Mouse (Mus musculus): ENCODE results near the gene Yeats2.
"Not testable (repeated sequence)": the region's sequence is repeated elsewhere in the genome, so short reads cannot be mapped to it uniquely, and the experiment has no call there.

Yeats2 gene

DNA sequence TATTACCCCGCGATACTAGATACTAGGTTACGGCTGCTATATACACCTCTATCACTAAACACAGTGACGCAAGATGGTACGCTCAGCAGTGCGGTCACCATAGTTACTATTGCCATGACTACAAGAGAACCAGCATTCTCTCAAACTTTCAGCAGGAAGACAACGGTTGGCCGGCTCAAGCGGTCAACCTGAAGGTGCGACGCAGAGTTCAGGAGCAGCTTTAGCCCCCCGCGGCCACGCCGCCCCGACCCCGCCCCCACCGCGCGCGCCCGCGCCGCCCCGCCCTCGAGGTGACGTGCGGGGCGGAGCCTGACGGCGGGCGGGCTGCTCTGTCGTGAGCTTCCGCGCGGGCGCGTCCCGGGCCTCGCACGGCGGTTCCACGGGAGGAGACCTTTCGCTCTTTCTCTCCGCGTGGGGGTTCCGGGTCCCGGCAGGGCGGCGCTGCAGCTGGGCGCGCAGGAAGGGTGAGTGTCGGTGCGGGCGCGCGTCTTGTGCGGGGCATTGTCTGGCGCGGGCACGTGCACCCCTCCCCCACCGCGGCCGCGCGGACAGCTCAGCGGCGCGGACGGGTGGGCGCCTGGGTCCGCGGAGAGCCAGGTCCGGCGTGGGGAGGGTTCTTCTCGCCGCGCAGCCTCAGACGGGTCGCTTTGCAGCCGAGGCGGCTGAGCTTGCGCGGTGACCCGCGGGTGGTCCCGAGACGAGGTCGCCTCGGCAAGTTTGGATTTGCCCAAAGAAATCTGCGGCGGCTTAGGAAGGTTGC lies at the start of gene Yeats2:
Yeats2 (plus strand) TSS at position 292 of the 760 bp plus-strand sequence.
- peak; percentile 64 for DNase-seq (ENCODE audit: extremely low read depth, low read depth)

DNA sequence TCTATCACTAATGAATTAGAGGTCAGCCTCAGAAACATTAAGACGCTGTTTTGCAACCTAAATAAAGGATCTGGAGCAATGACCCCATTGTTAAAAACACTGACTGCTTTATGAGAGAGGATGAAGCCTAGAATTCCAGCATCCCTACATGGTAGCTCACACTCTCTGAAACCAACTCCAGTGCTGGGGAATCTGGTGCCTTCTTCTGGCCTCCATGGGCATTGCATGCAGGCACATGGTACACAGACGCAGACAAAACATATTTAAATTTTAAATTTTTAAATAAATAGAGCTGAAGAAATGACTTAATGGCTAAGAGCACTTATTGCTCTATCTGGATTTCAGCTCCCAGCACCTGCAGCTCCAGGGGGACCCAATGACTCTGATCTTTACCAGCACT lies 44.9 kb upstream of the Yeats2 start:
- no peak for DNase-seq (ENCODE audit: extremely low read depth, low read depth)

DNA sequence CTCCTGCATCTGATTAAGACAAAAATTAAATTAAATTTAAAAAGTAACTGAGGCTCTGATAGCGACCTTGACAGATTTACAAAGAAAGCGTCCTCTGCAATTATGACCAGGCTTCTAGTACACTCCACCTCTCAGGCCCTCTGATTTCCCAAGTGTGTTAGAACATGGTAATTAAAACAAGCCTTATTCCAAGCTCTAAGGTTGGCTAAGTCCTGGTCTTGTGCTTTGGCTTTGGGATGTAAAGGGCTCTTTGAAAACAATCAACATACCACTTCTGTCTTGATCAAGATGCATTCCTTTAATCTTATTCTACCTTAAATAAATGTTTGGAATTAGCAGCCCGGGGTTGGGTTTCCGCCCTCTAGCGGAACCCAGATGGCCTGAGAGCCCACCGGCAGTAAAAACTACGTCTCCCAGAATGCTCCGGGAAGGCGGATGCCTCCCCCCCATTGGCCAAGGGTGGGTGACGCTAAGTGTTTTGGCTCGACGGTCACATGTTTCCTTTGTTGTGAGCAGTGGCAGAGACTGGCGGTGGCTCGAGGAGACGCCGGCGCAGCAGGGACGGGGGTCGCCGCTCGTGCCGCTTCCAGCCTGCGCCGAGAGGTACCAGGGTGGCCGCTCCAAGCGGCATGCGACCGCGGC lies 43.7 kb upstream of the Yeats2 start, which contains the start of gene Klhl24:
Klhl24 (plus strand) TSS at position 474 of the 642 bp plus-strand sequence.
- DNase-seq (ENCODE audit: extremely low read depth, low read depth): peak; percentile 89

DNA sequence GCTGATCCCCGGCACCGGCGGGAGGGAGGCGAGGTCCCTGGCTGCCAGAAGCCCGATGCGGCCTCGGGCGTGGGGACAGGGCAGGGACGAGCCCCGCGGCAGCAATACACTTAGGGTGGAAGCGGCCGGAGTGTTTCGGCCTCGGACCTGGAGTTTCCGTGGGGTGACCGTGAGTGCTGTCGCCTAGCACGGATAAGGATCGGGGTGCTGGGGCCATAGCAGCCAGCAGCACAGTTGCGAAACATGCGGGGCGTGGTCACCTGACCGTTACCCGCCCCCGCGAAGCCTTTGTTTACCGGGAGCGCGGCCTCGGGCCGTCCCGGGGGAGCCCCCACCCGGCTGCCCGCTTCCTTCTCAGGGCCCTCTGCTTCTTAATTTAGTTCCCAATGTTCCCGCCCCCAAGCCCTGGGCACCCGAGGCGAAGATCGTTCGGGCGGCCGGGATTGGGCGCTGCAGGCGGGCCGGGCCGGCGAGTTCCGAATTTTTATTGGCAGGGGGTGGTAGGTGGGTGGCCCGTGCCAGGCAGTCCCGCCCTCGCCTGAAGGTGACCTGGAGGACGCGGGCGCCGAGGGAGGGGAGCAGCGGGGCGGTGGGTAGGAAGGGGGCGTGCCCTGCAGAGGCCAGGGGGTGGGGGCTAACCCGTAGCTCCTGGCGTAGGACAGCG lies 43.0 kb upstream of the Yeats2 start:
- peak; percentile 62 for DNase-seq (ENCODE audit: extremely low read depth, low read depth)

DNA sequence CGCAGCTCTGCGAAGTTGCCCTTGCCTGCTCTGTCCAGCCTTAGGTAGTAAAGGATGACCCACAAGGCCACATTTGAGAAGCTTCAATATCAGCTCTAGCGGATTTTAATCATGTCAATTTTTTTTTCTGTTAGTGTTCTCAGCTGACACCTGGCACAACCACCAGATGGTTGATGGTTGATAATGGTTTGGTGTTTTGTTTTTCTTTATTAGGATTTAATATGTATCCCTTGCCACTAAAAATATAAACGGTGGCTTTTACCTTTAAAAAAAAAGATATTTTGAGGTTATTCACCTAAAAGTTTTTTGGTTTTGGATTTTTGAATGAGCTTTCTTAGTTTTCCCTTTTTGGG lies 42.5 kb upstream of the Yeats2 start:
- no peak for DNase-seq (ENCODE audit: extremely low read depth, low read depth)

DNA sequence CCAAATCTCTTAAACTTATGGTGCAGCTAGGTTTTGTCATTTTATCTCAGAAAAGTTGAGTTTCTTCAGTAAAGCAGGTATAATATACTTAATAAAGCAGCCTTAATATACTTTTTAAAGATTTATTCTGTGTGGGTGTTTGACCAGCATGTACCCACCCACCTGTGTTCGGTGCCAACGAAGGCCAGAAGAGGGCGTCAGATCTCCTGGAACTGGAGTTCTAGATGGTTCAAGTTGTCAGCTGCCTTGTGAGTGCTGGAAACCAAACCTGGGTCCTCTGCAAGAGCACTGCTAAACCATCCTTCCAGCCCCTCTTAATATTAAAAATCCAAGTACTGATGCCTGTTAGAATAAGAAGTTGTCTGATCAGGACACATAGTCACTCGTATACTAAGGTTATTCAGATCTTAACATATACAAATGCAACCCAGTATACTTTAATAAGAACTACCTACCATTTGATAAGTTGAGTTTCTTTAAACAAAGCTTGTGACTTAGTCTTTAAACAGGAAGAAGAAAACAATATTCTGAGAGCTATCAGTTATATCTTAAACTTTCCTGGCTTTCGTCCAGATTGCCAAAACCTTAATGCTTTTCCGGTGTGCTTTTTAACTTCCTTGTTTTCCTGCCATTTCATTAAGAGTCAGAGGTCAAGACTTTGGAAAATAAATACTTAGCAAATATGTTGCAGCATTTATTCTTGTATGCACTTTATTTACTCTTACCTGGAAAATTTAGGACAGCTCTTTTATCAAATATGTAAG lies 41.8 kb upstream of the Yeats2 start:
- no peak for DNase-seq (ENCODE audit: extremely low read depth, low read depth)

DNA sequence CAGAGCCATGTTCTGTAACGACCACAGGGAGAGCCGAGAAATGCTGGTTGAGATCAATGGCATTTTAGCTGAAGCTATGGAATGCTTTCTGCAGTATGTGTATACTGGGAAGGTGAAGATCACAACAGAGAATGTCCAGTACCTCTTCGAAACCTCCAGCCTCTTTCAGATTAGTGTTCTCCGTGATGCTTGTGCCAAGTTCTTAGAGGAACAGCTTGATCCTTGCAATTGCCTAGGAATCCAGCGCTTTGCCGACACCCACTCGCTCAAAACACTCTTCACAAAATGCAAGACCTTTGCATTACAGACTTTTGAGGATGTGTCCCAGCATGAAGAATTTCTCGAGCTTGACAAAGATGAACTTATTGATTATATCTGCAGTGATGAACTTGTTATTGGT lies 33.9 kb upstream of the Yeats2 start:
- no peak for DNase-seq (ENCODE audit: extremely low read depth, low read depth)

DNA sequence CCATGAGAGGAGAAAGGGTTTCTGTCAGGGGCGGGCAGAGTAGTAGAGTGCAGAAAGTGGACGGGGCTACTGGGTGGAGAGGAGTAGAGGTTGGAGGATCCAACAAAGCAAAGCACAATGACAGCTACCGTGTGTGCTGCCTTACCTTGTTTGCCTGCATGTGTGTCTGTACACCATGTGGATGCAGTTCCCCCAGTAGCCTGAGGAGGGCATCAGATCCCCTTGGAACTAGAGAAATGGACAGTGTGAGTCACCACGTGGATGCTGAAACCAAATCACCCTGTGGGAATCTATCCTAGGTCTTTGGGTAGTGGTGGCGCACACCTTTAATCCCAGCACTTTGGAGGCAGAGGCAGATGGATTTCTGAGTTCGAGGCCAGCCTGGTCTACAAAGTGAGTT lies 31.9 kb upstream of the Yeats2 start:
- DNase-seq (ENCODE audit: extremely low read depth, low read depth): no peak

DNA sequence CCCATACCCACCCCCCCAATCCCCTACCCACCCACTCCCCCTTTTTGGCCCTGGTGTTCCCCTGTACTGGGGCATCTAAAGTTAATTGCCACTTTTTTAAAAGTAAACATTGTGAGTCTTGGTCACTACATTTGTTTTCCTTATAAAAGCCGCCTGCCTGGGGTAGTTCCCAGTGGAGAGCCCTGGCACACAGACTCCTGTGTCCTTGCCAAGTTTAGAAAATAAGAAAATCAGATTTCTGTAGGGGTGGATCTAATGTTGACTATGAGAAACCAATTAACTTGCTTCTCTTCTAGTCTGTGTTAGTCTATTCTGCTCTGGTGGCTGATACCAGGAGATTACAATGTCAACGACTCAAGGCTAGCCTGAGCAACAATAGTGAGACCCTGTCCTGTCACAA lies 28.2 kb upstream of the Yeats2 start:
- no peak for DNase-seq (ENCODE audit: extremely low read depth, low read depth)

DNA sequence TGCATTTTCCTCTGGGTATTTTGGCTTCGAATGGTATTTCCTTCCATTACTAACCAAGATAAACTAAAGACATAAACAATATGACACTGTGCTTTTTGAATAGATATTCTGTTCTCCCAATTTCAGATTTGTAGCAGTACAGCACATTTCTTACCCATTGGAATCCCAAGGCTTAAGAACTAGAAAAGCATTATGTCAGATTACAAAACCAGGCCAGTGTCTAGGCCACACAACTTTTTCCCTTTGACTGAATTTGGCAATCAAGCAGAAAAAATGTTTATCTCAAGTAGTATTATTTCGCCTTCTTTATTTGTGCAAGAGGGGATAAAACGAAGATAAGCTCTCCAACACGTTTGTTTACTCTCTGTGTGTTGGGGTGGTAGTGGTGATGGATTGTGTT lies 24.8 kb upstream of the Yeats2 start:
- DNase-seq (ENCODE audit: extremely low read depth, low read depth): no peak

DNA sequence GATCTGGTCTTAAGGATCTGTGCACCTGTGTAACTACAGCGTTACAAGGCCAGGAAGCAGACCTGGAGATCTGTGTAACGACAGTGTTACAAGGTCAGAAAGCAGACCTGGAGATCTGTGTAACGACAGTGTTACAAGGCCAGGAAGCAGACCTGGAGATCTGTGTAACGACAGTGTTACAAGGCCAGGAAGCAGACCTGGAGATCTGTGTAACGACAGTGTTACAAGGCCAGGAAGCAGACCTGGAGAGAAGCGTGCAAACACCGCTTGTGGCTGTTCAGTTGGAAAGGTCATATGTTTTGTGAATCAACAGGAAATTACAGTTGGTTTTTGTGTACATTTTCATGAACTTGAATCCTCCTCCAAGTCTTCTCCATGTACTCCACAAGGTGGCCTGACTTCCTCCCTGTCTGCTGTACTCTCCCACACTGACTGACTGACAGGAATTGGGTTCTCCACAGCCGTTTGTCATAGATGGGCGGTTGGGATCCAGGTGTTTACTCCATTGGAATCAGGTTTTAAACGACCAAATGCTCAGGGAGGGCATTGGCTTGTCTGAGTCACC lies 14.5 kb upstream of the Yeats2 start:
- not testable (repeated sequence) for DNase-seq (ENCODE audit: extremely low read depth, low read depth)

DNA sequence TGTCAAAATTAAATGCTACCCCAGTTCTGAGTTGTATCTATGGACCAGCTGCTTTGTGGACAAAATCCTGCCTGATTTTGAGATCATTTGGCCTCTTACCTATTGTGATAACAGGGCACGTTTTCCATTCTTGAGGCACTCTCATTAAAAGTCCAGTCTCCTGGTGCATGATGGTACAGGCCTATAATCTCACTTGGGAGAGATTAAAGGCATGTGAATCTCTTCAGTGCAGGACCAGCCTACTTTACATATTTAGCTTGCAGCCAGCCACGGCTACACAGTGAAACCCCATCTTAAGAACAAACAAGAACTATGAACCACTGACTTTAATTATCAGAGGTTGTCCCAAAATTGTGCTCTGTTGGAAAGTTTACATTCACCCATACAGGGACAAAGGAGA lies 10.5 kb upstream of the Yeats2 start:
- no peak for DNase-seq (ENCODE audit: extremely low read depth, low read depth)

DNA sequence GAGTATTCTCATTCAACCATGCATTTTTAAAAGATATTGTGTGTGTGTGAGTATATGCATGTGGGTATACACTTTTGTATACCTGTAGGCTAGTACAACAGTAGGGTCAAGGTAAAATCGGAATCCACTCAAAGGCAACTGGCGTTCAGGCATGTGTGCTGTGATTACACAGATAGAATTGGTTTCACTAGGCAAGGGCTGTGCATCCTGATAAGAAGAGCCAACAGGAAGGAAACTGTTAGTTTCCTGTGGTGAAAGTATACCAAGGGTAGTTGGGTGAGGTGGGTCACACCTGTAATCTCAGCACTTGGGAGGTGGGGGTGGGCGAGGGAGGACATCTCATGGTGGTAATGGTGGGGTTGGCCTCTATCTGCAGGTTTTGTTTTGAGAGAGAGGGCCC lies 3.7 kb downstream of the Yeats2 start:
- DNase-seq (ENCODE audit: extremely low read depth, low read depth): no peak

DNA sequence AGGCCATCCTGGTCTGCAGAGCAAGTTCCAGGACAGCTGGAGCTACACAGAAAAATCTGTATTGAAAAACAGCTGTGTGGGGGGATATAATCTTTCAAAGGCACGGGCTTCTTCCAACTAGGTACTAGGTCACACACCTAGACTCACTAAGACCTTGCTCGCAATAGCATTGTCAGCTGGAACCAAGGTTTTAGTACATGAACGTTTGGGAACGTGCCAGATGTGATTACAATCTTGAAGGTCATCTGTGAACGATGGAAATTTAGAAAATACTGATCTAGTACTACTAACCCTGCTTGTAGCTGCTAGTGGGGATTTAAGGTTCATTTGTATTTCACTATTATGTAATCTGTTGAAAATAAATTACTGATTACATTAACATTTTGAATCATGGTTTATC lies 11.1 kb downstream of the Yeats2 start:
- DNase-seq (ENCODE audit: extremely low read depth, low read depth): no peak

DNA sequence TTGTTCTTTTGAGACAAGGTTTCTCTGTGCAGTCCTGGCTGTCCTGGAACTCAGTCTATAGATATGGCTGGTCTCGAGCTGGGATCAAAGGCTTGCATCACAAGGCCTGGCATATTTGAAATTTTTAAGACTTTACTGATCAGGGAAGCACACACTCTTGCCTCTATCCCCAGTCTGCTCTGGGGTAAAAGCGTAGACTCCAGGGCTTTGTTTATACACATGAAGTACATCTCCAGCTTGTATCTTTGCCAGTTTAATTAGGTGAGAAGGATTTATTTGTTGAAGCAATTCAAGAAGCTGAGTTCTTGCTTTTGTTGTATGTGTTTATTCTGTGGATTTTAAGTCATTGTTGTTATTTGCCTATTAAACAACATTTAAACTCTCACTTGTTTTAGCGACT lies 12.9 kb downstream of the Yeats2 start:
- no peak for DNase-seq (ENCODE audit: extremely low read depth, low read depth)

DNA sequence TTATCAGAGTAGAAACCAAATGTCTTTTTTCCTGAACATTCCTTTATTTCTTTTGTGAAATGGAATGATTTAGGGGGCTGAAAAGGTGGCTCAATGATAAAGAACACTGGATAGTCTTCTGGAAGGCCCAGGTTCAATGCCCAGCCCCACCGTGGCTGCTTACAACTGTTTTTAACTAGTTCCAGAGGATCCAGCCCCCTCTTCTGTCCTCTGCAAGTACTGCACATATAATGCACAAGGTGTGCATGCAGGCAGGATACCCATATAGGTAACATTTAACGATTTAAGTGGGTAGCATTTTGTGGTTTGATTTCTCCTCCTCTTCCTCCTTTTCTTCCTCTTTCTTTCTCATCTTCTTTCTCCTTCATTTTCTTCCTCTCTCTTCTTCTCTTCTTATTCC lies 19.3 kb downstream of the Yeats2 start:
- no peak for DNase-seq (ENCODE audit: extremely low read depth, low read depth)

DNA sequence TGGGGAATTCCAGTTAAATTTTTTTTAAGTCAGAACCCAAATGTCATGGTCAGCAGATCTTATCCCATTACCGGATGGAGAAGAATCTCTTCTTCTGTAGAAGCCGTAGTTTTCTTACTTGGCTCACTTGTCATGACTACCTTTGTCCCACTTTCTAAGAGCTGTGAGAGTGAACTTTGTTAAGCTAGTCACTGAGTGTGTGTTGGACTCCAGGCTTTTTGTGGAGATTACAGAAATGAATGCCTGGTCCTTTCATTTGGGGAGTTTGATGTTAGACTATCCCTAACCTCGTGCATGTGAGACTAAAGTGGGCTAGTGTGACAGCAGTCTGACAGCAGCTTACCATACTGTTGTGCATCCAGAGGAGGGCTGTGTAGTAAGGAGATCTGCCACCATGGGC lies 28.2 kb downstream of the Yeats2 start:
- DNase-seq (ENCODE audit: extremely low read depth, low read depth): no peak

DNA sequence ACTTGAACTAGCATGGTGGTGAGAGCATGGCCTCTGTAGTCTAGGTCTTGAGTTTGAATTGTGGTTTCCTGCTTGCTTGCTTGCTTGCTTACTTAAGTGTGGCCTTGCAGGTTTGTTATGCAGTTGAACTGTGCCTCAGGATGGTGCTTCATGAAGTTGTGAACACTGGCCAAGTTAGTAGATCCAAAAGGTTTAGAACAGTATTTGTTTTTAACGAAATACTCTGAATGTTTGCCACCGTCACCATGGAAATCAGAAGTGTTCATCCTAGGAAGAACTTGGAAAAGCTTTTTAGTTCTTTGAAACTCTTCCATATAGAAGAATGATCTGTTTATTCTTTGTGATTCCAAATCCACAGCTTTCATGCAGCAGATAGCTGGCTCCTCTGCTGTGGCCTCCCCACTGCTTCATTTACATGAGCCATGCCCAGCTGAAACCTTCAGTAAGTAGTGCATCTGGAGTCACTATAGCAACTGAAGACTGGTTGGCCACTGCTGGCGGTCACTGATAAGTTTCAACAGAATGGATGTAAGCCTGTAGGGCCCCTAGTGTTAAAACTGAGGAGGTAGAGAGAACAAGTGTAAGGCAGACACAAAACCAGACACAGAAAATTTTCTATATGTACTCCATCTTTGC lies 28.7 kb downstream of the Yeats2 start:
- DNase-seq (ENCODE audit: extremely low read depth, low read depth): no peak

DNA sequence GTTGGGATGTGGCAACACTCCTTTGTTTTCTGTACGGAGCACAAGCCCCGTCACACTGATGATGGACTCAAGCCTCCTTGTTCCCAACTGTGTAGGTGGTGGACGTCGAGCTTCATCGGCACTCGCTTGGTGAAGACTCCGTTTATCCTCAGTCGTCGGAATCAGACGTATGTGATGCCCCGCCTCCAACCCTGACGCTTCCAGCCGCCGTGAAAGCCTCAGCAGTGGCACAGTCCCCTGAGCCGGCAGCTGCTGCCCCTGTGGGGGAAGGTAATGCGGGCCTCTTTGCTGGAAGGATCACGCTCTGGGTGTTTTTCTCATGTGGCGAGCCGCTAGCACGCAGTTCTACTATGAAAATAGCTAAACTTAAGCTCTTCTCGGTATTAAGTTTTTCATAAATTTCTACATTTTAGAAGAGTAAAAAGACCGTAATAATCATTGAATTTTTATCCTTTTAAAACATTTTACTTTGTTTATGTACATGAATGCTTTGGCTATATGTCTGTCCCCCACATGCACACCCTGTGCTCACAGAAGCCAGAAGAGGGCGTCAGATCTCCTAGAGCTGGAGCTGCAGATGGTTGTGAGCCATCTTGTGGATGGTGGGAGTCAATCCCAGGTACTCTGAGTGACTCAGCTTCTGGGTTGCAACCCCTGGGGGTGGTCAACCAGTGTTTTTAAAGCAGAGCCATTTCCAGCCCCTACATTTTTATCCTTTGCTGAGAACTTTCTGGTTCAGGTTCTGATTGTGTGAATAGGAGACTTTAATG lies 38.7 kb downstream of the Yeats2 start:
- no peak for DNase-seq (ENCODE audit: extremely low read depth, low read depth)

DNA sequence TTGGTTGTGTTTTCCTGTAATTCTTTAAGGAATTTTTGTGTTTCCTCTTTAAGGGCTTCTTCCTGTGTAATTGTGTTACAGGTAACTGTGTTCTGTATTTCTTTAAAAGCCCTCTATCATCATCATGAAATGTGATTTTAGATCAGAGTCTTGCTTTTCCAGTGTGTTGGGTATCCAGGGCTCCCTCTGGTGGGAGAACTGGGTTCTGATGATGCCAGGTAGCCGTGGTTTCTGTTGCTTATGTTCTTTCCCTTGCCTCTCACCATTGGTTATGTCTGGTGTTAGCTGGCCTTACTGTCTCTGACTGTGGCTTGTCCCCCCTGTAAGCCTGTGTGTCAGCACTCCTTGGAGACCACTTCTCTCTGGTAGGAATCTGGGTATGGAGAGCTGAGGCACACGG lies 44.5 kb downstream of the Yeats2 start:
- DNase-seq (ENCODE audit: extremely low read depth, low read depth): no peak
